Mouse (Mus musculus) intestine, embryonic 16.5 days (tissue): ENCODE measurements around the gene Stat5a. TPM values are rescaled to one million over a fixed set of nuclear protein-coding genes. Genes with fewer than 3 reads are reported as not detected.

Experiments used
- ATAC-seq: fragments of 200-750 bp; cut with Nextera tagmentation; 2 replicates; pipeline ENCODE4 v1.8.0; 2017; ENCODE audit warnings: moderate TSS enrichment, moderate library complexity
- H3K27ac ChIP-seq: fragments of 300-500 bp; sonication (generic); 2 replicates; pipeline ENCODE4 v1.5.1; 2014; ENCODE audit warnings: mild to moderate bottlenecking, low read length
- H3K27me3 ChIP-seq: fragments of 300-500 bp; sonication (generic); replicated peaks from 2 replicates; pipeline ENCODE4 v1.6.1; 2014; ENCODE audit warnings: low read length, control low read depth, mixed read lengths; ENCODE audit not compliant: control insufficient read depth, insufficient read depth
- H3K36me3 ChIP-seq: fragments of 300-500 bp; sonication (generic); 2 replicates; pipeline ENCODE4 v1.6.1; 2014; ENCODE audit warnings: low read length, control low read depth; ENCODE audit not compliant: control insufficient read depth, insufficient read depth
- H3K4me1 ChIP-seq: fragments of 300-500 bp; sonication (generic); 2 replicates; pipeline ENCODE4 v1.6.1; 2014; ENCODE audit warnings: low read length, control low read depth, mixed read lengths; ENCODE audit not compliant: control insufficient read depth, insufficient read depth
- H3K4me2 ChIP-seq: fragments of 300-500 bp; sonication (generic); 2 replicates; pipeline ENCODE4 v1.6.1; 2014; ENCODE audit warnings: low read depth, low read length, control low read depth
- H3K4me3 ChIP-seq: fragments of 300-500 bp; sonication (generic); 2 replicates; pipeline ENCODE4 v1.5.1; 2014; ENCODE audit warnings: mild to moderate bottlenecking, low read length
- H3K9ac ChIP-seq: fragments of 300-500 bp; sonication (generic); 2 replicates; pipeline ENCODE4 v1.6.1; 2014; ENCODE audit warnings: low read depth, low read length
- H3K9me3 ChIP-seq: fragments of 300-500 bp; sonication (generic); 2 replicates; pipeline ENCODE4 v1.6.1; 2016; ENCODE audit warnings: low read length, control low read depth; ENCODE audit not compliant: control insufficient read depth
- WGBS: fragments of 180-500 bp; shearing (Covaris S2); extraction: QIAGEN DNeasy Blood & Tissue Kit; methylation state at CpG from one replicate; pipeline ENCODE4 v1.1.7; 2014; 5-methylcytosine and 5-hydroxymethylcytosine counted together
- polyA plus RNA-seq: library from polyadenylated mRNA; unstranded; fragments of >200 nt; fragmentation: Nextera tagmentation; extraction: Ambion mirVana; gene quantifications from 2 replicates; pipeline ENCODE4 v1.2.1, GENCODE M21; 2015

Stat5a gene
- polyA plus RNA-seq, 1 experiment from 2014 or later: 6.2 TPM

GRCm38 (mm10) chr11:100897294-100898231 is 38.4 kb downstream of the Stat5a start:
- no peak for ATAC-seq
- H3K4me1 ChIP-seq: no peaks in the 10 kb centered on the region
- WGBS: 81% methylated on average over 7 of the region's 7 CpGs
- H3K27ac ChIP-seq: no peak overlapping the region
- H3K9ac ChIP-seq: no peak overlapping the region
- no peak overlapping the region for H3K4me2 ChIP-seq
- no peaks in the 10 kb centered on the region for H3K27me3 ChIP-seq
- H3K4me3 ChIP-seq: no peak overlapping the region
- H3K36me3 ChIP-seq: peaks cover 10% of the 10 kb centered on the region
- no peaks in the 10 kb centered on the region for H3K9me3 ChIP-seq

- Histone ChIP-seq H3K4me2 (no peak overlapping the region), H3K36me3 (peaks cover 10% of the 10 kb centered on the region), H3K4me3 (no peak overlapping the region), H3K9ac (no peak overlapping the region), H3K4me1 (no peaks in the 10 kb centered on the region), H3K9me3 (no peaks in the 10 kb centered on the region), H3K27ac (no peak overlapping the region), H3K27me3 (no peaks in the 10 kb centered on the region)
- no peak for ATAC-seq
- WGBS: 75% methylated on average over 16 of the region's 16 CpGs
These were observed 39.5 kb downstream of the Stat5a start for GRCm38 (mm10) chr11:100898441-100899199.

- 69% methylated on average over 18 of the region's 20 CpGs for WGBS
- no peaks in the 10 kb centered on the region for H3K9me3 ChIP-seq
- H3K36me3 ChIP-seq: peaks cover 19% of the 10 kb centered on the region
- H3K4me1 ChIP-seq: no peaks in the 10 kb centered on the region
- no peak overlapping the region for H3K4me3 ChIP-seq
- H3K27me3 ChIP-seq: no peaks in the 10 kb centered on the region
- no peak overlapping the region for H3K9ac ChIP-seq
- ATAC-seq: no peak
- H3K4me2 ChIP-seq: no peak overlapping the region
- no peak overlapping the region for H3K27ac ChIP-seq
These were observed 45.6 kb downstream of the Stat5a start for GRCm38 (mm10) chr11:100904580-100905351.

- Histone ChIP-seq H3K36me3 (peaks cover 19% of the 10 kb centered on the region), H3K9me3 (no peaks in the 10 kb centered on the region), H3K27me3 (no peaks in the 10 kb centered on the region), H3K4me2 (no peak overlapping the region), H3K4me1 (no peaks in the 10 kb centered on the region), H3K27ac (no peak overlapping the region), H3K4me3 (no peak overlapping the region), H3K9ac (no peak overlapping the region)
- no peak for ATAC-seq
- 58% methylated on average over 1 of the region's 1 CpGs for WGBS
These were observed 46.8 kb downstream of the Stat5a start for GRCm38 (mm10) chr11:100905929-100906328.

- no peaks in the 10 kb centered on the region for H3K4me1 ChIP-seq
- peaks cover 13% of the 10 kb centered on the region for H3K36me3 ChIP-seq
- no peaks in the 10 kb centered on the region for H3K27me3 ChIP-seq
- H3K4me3 ChIP-seq: no peak overlapping the region
- H3K4me2 ChIP-seq: no peak overlapping the region
- no peaks in the 10 kb centered on the region for H3K9me3 ChIP-seq
- 84% methylated on average over 4 of the region's 4 CpGs for WGBS
- no peak overlapping the region for H3K27ac ChIP-seq
- no peak overlapping the region for H3K9ac ChIP-seq
- ATAC-seq: no peak
These were observed 47.7 kb downstream of the Stat5a start for GRCm38 (mm10) chr11:100906885-100907284.

- no peak for ATAC-seq
- H3K4me2 ChIP-seq: no peak overlapping the region
- H3K27ac ChIP-seq: peak overlapping the region; percentile 7; the same call in 1 of the 2 replicates
- H3K36me3 ChIP-seq: peaks cover 9% of the 10 kb centered on the region; the same call in 1 of the 2 replicates
- no peak overlapping the region for H3K9ac ChIP-seq
- H3K4me3 ChIP-seq: no peak overlapping the region
- 74% methylated on average over 2 of the region's 2 CpGs for WGBS
- no peaks in the 10 kb centered on the region for H3K4me1 ChIP-seq
- no peaks in the 10 kb centered on the region for H3K27me3 ChIP-seq
- H3K9me3 ChIP-seq: no peaks in the 10 kb centered on the region
These were observed 49.0 kb downstream of the Stat5a start for GRCm38 (mm10) chr11:100908112-100908511.

GRCm38 (mm10) chr11:100908567-100908966 is 49.4 kb downstream of the Stat5a start:
- WGBS: 82% methylated on average over 9 of the region's 9 CpGs
- no peak overlapping the region for H3K4me3 ChIP-seq
- H3K36me3 ChIP-seq: peaks cover 9% of the 10 kb centered on the region; the same call in 1 of the 2 replicates
- no peaks in the 10 kb centered on the region for H3K27me3 ChIP-seq
- no peak for ATAC-seq
- H3K4me1 ChIP-seq: no peaks in the 10 kb centered on the region
- no peaks in the 10 kb centered on the region for H3K9me3 ChIP-seq
- no peak overlapping the region for H3K9ac ChIP-seq
- peak overlapping the region; percentile 7; the same call in 1 of the 2 replicates for H3K27ac ChIP-seq
- H3K4me2 ChIP-seq: no peak overlapping the region

GRCm38 (mm10) chr11:100912401-100913155 is 53.4 kb downstream of the Stat5a start:
- no peaks in the 10 kb centered on the region for H3K4me1 ChIP-seq
- H3K4me3 ChIP-seq: no peak overlapping the region
- 67% methylated on average over 17 of the region's 17 CpGs for WGBS
- H3K27ac ChIP-seq: no peak overlapping the region
- H3K9me3 ChIP-seq: no peaks in the 10 kb centered on the region
- no peak overlapping the region for H3K4me2 ChIP-seq
- H3K27me3 ChIP-seq: no peaks in the 10 kb centered on the region
- peak; percentile 40; the same call in 1 of the 2 replicates for ATAC-seq
- no peak overlapping the region for H3K9ac ChIP-seq
- no peaks in the 10 kb centered on the region for H3K36me3 ChIP-seq
